Mouse (Mus musculus): ENCODE results near the gene Erbb4.

The Erbb4 gene

DNA sequence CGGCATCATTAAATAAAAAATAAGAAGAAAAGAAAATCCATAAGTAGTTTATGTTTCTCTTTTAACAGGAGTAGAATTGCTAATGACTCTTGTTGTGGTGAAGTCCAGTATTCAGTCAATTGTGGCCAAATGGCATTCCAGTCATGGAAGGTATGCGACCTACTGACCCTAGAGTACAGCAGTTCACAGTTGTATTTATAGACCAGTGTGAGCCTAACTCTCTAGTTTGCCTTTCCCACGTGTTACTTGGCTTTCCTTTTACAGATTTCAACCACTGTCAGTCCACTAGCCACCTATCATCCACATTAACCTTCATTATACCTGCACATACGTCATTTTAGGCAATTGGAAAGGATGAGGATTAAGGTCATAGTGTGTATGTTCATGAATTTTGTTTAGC, 606.3 kb downstream of the Erbb4 start:
- DNase-seq: no peak

DNA sequence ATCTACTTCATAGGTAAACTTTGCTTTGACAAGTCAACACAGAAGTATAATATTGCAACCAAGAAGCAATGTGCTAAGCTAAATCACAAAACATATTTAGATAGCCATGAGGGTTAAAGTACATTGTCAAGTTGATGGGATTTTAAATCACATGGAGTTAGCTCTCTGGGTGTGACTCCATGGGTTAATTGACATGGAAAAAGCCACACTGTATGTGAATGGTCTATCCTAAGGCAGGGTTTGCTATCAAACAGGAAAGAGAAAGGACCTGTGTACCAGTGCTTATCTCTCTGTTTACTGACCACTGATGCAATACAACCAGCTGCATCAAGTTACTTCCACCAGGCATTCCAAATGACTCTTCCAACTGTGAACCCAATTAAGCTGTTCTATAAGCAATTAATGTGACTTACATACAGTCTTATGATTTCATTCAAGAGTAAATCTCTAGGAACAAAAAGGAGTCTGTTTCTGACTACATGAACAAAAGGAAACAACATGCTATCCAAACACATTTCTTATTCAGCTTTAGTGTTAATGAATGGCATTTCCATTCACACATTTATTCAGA, 641.4 kb downstream of the Erbb4 start:
- no peak for DNase-seq

DNA sequence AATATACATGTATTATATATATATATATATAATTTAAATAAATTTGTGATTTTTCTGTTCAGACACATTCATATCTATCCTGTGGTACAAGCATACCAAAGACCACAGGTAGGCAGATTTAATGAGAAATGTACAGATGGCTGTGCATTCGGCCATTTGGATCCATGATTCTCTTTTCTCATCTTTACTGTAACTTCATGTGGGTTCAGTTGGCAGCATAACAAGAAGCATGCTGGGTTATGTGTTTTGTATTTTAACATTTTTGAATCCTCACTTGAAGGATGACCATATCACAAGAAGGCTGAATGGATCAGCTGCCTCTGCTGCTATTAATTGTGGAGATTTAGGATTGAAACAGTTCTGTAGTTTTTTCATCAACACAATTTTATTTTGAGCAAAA, 656.6 kb downstream of the Erbb4 start:
- DNase-seq: no peak

DNA sequence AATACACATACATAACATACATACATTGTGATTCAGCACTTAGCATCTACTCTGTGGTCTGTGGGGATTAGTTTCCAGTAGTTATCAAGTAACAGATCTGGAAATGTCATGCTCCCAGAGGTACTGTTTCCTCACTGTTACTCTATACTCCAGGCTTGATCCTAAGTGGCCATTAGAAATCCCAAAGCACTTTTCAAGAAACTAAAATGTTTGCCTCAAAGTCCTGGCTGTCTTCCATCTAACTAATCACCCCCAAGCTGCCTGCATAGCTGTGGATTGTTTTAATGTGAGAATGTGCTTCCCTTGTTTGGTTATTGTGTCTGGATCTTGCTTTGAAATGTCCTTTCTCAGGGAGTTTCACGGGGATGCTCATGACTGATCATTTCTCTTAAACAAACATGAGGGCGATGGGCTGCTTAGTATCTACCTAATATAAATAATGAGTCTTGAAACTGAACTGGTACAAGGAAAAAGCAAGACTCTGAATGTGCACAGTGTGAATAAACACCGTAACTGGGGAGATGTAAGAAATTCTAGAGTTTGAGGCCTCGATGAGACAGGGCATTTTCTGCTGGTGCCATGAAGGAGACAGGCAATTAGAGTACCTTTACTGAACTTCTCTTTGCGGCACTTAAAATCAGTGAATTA, 683.4 kb downstream of the Erbb4 start:
- DNase-seq: no peak

DNA sequence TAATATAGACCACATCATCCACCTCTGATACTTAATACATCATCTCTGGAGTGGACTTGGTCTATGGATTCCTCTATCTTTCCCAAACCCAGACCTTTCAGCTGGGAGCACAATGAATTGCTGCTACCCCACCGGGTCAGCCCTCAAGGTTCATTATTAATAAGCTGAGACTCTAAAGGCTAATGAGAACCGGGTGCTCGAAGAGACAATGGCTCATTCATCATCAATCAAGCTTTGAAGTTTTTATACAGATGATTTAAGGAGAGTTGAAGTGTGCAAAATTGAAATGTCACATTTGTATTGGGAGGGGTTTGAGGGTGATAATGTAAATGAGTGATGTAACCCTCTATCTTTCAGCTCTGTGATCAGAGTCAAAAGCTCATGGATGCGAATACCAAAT, 706.7 kb downstream of the Erbb4 start:
- no peak for DNase-seq

DNA sequence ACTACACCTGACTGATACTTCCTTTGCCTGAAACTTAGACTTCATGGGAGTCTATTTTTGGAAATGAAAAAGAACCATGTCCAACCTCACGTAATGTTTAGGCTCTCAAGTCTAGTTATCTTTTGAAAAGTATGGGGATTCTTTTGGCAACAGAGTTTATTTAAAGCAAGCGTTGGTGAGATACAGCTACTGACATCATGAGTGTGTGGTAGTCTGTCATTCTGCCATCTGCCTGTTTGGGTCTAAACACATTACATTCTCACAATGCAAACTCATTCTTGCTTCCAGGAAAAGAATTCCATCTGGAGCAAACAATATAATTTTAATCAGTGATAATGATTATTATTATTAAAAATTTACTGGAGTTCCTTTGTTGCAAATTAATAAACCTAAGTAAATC, 736.3 kb downstream of the Erbb4 start:
- no peak for DNase-seq

DNA sequence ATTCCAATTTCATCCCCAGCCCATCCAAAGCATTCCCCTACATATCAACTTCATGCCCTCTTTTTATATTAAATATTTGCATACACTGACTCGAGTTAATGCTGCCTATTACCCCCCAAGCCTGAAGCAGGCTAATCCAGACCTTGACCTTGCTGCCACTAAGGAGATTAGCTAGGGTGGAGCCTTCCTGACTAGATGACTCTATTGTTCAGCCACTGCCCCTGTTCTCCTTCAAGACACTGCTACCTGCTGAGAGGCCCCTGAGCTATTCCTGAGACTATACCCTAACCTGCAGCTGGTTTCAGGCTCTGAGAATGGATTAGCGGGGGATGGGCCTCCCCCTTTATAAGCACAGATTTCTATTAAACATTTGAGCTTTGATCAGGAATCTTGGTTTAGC, 774.1 kb downstream of the Erbb4 start:
- no peak for DNase-seq

DNA sequence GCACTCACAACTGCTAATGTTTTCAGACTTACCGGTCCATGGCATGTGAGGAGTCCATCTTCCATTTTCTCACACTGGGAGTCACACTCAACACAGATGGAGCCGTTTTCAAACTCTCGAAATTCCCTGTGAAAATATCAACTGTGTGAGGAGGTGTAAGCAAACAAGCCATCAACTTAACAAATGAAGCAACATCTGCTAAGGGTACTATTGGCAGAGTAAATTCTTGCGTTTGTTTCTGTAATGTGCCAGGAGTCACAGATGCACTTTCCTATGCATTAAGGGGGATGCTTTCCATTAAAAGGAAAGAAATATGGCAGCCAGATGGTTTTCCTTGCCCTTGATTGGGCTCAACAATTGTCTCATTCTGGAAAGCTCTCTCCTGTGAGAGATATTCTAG, 802.0 kb downstream of the Erbb4 start:
- no peak for DNase-seq

DNA sequence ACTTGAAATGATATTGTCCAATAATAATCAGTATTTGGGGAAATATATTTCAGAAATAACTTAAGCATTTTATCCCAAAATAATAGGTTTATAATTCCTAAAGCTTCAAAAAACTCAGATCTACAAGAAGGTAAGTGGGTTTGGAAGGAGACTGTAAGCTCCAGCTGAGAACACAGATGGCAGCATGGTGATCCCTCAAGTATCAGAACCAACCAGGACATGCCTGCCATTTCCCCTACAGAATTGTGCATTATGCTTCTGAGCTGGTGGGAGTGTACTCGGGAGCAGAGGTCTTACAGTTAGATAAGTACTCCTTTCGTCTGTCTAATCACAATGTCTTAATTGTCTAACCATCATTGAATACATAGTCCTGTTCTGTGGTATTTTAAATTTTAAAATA, 823.4 kb downstream of the Erbb4 start:
- DNase-seq: no peak

DNA sequence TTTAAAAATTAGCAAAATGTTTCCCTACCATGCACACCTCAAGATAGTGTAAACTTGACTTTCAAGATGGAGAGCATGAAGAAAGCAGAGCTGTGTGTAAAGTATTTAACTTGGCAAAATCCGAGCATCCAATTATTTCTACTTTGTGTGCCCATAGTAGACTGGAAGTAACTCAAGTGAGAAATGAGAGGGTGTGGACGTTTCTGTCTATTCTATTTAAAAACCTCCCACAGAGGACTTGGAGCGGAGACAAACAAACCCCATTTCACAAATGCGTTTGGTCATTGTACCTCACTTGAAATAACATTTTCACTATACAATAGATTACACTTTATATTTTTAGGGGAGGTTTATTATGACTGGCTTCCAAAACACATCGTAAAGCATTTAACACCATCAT, 832.0 kb downstream of the Erbb4 start:
- DNase-seq: no peak

DNA sequence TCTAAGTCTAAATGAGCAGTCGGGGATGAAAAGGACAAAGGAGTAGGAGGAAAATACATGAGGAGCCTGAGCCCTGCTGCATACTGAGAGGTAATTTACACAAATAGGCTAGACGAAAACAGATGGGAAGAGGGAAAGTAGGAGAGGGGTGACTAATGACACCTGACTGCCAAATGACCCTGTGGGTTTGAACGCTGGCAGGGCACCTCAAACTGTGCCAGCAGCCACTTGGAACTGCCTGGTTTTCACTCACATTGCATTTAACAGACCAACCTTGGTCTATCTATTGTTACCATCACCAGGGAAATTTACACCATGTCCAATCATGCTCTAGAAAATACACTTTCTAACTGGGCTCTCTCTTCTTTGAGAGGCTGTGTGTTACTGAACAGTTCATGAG, 929.3 kb downstream of the Erbb4 start:
- DNase-seq: no peak

DNA sequence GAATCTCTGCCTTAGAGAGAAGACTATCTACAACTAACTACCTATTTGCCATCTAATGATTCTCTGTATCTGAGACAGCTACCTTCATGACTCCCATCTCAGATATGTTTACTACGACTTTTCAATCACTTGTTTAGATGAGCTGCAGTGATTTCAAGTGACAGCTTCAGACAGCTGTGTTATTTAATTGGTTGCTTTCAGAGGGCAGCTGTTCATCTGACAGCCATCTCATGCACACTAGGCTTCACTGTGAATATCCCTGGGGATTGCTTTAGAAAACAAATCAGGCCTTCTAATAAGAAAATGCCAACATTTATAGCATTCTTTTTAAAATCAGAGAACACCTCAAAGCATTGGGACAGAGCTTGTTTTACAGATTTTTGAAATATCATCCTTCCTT, 952.6 kb downstream of the Erbb4 start:
- no peak for DNase-seq

DNA sequence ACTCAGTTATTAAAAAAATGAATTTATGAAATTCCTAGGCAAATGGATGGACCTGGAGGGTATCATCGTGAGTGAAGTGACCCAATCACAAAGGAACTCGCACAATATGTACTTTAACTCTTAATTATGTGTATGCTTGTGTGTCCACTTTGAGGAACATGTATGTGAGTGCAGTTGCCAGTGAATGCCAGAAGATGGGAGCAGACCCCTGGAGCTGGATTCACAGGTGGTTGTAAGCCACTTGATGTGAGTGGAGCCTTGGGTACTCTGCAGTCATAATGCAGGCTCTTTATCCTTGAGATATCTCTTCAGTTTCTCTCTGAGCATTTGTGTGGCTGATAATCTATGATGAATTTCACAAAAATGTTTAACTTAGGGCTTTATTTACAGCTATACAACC, 957.3 kb downstream of the Erbb4 start:
- DNase-seq: no peak

DNA sequence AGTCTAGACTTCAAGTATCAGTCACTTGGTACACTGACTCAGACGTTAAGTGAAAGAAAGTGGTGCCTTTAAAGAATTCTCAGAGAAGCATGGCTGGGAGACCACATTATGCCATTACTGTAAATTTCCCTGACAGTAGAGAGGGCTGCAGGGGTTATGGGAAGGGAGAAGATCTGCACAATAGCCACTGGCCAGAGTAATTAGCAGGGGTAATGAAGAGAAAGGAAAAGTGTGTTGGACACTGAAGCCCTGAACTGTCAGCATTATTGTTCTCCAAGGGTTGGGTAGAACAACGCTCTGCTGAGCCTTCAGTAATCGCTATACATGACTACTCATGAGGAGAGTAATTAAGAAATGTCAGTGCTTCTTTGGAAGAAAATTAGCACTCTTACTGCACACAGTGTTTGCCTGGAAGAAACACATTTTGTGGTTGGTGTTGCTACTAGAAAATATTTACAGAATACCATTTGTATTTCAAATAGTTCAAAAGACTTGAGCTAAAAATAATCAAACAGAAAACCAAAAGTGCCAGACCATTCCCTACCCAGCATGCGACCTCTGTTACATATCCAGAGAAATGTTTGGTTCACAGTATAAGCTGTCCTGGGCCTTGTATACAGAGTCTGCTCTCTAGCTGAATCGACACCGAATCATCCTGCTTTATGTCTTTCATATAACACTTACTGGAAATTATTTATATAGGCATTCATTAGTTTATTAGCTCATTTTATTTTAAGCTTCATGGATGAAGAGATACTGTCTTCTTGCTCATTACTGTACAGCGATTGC, 965.1 kb downstream of the Erbb4 start:
- no peak for DNase-seq

DNA sequence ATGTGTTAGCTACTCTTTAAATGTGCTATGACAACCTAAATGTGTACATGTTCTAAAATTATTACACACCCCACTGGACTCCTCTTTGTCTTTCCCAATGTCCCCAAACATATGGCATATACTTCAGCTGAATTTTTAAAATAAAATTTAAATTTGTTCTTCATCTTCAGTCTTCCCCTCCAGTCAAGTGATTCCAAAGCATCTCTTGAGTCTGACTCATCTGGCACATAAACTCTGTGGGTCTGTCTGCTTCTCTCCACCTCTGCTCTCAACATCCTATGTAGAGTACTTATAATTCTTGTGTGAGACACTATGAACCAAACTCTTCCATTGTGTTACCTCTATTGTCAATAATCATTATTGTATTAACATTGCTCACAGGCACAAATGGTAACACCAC, 972.9 kb downstream of the Erbb4 start:
- no peak for DNase-seq

DNA sequence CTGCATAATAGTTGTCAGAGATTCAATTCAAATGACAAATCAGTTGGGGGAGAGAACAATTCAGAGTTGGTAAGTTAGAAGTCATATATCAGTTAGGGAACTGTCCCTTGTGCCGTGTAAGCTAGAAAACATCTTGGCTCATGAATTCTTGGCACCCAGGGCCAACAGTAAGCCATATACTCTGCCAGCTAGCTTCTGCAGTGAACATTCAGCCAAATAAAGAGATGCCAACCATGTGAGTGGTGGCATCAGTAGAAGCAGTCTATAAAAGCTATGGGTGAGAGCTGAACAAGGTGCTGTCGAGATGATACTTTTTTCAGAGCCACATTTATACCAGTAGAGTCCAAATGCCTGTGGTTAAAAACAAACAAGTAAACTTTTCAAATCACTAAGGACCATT, 973.4 kb downstream of the Erbb4 start:
- DNase-seq: no peak

DNA sequence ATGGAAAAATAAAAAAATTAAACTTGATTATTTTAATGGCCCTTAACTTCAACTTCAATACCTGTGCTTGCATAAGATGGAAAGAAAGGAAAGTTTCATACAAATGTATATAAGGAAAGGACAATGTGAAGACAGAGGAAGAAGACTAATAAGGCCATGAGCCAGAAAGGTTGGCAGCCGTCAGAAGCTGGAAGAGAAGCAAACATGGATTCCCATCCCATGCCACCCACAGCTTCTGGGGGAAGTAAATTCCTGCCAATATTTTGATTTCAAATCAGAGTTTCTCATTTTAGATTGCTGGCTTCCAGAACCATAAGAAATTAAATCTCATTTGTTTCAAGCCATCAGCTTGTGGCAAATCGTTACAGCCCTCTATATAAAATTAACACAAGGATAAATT, 984.3 kb downstream of the Erbb4 start:
- no peak for DNase-seq

DNA sequence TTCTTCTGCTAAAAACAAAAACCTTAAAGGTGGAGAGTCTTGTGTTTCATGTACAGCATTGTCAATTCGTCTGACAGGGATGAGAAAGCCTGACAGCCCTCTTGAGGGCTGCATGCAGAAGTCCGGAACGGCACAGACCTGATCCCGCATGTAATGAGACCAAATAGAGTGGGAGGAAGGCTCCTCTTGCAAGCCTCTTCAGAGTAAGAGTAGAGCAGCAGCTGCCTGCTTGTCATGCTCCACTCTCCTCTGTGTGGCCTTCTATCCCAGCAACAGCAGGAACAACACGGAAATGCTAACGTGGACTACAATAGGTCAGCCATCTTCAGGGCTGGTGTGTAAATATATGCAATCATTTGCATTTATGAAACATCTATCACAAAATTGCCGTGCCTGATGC, 987.5 kb downstream of the Erbb4 start:
- no peak for DNase-seq

DNA sequence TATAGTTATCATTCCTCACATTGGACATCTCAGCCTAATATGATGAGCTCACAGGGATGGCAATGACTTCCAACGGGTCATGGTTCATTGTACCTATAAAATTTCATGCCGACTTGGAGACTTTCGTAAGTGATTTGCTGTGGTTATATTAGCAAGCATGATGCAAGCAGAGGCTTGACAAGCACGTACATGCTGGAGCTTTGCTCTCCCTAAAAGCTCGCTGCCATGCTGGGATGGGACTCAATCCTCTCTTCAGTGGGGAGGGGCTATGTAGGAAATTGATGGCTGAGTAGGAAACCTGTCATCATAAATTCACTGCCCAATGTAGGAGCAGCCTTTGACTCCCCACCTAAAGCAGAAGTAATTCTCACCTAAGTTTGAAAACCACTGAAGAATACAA, 992.1 kb downstream of the Erbb4 start:
- DNase-seq: no peak

DNA sequence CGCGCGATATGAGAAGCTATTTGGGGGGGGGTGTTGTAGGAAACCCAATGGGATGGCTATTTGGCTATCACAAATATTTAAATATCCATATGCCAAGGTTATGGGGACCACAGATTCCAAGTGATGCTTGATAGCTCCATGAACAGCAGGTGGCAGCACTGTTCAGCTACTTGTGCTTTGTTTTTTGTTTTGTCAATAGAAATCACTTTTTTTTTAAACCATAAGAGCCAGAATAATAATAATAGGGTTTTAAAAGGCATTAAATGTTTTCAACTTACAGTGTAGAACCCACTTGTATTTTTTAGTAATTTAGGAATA, 1001.4 kb downstream of the Erbb4 start:
- DNase-seq: no peak

DNA sequence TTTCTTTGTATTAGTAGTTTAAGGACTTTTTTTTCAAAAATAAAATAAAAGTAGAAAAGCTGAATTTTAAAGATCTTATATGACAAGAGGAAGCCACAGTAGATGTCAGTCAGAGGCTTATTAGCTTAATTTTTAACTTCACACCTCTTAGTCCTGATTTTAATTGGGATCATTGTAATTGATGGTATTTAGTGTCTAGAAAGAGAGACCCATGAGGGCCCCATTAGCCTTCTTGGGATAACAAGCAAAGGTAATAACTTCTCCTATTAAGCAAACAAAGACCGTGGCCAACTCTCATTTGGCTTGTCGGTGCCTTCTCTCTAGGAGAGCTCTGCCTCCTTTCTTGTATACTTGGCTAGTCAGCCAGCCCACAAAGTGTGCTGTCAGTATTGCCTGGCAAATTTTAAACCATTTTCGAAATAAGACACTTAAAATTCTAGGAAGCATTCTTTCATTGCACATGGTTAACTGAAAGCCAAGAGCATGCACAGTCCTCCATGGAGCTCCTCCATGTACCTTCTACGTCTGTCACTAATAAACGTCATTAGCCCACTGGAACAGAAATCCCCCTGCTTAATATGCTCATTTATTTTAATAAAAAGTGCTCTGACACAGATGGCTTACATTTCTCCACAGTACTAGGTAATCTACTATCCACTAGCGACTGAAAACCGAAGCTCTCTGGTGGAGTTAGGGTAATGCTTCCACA, 1001.9 kb downstream of the Erbb4 start:
- no peak for DNase-seq

DNA sequence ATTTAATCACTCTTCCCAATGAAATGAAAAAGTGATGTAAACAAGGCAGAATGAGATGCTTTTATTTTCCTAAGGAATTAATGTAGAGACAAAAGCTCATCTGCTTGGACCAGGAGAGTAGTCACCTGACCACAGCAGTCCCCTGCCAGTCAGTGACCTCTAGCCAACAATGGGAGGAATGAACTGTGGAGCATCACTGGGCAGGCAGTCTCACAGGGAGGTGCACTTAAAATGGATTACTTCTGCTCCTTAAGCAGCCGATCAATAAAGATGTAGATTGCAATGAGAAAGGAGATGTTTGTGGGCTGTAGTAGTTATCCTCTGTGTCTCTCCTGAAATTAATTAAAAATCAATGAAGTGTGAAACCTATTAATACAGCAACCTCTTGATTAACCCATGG, 1018.2 kb downstream of the Erbb4 start:
- DNase-seq: no peak

DNA sequence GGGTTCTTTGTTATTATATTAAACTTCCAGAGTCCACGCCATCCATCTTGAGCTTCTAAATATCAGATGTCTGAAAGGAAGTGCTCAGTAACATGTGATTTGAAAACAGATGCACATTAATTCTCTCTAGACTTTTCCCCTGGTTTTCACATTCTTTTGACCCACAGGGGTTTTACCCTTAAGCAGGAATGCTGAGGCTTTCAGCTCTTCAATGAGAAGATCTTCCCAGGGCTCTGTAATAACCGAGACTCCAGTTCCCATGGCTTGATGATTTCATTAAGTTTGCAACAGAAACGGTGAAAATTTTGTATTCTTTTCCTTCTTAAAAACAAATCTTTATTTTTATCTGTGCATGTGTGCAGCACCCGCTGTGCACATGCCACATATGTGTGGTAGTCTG, 1051.4 kb downstream of the Erbb4 start:
- no peak for DNase-seq

DNA sequence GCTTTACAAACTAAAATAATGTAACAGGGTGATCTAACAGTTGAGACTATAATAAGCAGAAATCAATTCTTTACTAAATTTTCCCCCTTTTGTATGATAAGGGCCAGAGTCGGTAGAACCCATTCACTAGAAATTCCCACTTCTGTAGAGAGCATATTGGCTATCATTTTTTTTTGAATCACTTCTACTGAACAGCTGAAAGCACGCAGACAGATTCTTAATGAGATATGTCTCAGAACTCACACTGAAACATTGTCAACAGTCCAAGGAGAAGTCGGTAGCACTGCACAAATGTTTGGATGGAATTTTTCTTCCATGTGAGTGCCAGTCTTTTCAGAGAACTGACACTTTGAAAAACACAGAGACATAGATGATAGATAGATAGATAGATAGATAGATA, 1053.1 kb downstream of the Erbb4 start:
- no peak for DNase-seq
